Mouse (Mus musculus): ENCODE results near the gene Ly6g5c.
"Not testable (repeated sequence)": the region's sequence is repeated elsewhere in the genome, so short reads cannot be mapped to it uniquely, and the experiment has no call there.

Ly6g5c gene

DNA sequence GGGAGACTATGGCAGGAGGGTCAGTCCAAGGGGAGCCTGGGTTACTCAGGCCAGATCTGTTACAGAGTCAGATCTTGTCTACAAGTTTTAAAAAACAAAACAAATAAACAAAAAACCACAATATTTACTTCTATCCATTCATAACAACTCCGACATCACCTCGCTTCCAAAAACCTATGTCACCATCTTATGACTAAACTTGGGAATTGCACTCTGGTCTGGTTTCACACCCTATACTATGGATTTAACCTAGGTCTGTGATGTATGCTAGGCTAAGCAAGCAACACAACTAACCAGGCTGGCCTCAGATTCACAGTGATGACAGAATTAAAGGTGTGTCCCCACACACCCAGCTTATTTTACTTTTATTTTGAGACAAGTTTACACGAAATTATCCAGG, 1.6 kb upstream of the Ly6g5c start:
- no peak for DNase-seq (ENCODE audit: low read depth, low spot score)

DNA sequence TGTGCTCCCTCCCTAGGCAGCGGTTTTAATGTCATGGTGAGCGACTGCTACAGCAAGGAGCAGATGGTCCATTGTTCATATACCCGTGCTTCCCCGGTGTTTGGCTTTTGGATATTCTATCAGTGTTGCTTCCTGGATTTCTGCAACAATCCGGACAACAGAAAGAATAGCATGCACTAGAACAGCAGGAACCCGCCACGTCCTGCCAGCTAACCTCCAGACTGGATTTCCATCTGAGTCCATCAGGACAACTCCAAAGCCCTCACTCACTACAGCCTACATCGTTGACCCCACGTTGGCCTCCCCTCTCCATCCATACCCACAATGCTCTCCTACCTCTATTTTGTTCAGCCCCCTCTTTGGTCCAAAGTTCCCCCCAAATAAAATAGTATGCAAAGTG, 3.7 kb downstream of the Ly6g5c start:
- DNase-seq (ENCODE audit: low read depth, low spot score): no peak

DNA sequence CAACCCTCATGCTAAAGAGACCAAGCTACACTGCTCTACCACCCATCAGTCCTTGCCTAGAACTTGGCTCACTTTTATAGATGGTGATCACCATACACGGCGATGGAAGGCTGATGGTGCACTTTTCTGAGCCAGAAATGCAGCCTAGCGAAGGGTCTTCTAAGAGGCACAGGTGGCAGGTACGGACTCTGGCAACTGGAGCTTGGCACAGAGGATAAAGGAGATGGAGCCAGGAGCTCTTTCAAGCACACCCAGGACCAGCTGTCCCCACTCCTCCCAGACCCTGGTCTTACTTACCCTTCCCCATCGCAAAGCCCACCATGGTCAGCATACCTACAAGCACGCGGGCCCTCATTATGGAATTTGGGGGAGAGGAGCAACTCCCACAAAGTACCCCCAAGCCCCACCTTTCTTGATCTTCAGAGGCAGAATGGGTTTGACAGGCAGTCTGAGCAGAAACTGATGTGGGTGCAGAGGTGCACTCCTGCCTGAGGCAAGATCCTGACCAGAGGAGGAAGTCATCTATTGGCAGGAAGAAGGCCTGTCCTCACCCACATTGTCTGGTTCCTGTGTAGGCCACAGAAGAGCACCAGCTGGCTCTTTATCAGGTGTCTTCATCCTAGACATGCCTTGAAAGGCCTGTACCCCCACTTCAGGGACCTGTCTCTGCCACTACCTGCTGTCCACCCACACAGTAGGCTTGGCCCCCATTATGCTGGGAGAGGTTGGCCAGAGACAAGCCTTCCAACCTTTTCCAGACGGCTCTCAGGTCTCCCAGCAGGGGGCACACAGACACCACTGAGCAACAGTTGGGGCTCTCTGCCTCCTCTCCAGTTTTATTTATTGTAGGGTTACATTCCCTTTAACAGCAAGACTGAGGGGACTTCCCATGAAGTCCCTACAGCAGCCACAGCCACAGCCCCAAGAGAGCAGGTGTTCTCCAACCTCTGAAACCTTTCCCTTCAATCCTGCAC, 7.3 kb downstream of the Ly6g5c start, which contains the start of gene Ly6g5b:
Gene Ly6g5b (minus strand): TSS at position 383 of the 974 bp plus-strand sequence.
- DNase-seq (ENCODE audit: low read depth, low spot score): peak; percentile 40

DNA sequence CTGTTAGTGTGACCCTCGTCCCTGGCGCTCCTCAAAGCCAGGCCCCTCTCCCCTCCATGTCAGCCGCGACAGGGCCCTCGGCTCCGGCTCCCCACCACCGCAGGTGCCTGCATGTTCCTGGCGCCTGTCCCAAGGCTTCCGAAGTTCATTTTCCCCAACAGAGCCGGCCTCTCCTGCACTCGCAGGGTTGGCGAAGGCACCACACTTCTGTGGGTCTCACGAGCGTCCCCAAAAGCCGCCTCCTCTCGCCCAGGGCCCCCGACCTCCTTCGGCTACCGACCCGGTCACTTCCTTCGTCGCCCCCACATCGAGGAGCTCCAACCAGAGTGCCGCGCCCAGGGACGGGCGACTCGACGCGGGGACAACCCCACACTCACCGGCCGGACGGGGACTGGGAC, 12.7 kb downstream of the Ly6g5c start:
- no peak for DNase-seq (ENCODE audit: low read depth, low spot score)

GRCm38 (mm10) chr17:35121143-35121799, 13.2 kb downstream of the Ly6g5c start, which contains the start of gene Gpank1:
TSS of gene Gpank1 (plus strand) at chr17:35121455.
- DNase-seq (ENCODE audit: low read depth, low spot score): peak; percentile 99

- peak; percentile 83 for DNase-seq (ENCODE audit: low read depth, low spot score)
These were observed 13.8 kb downstream of the Ly6g5c start, which contains the start of gene Csnk2b for GRCm38 (mm10) chr17:35121871-35122303. TSS of gene Csnk2b (minus strand) at chr17:35122053.

GRCm38 (mm10) chr17:35123287-35123686, 15.2 kb downstream of the Ly6g5c start:
- DNase-seq (ENCODE audit: low read depth, low spot score): not testable (repeated sequence)

GRCm38 (mm10) chr17:35124261-35124896, 16.3 kb downstream of the Ly6g5c start:
- not testable (repeated sequence) for DNase-seq (ENCODE audit: low read depth, low spot score)

GRCm38 (mm10) chr17:35125081-35125480, 17.0 kb downstream of the Ly6g5c start:
- peak; percentile 29 for DNase-seq (ENCODE audit: low read depth, low spot score)

DNA sequence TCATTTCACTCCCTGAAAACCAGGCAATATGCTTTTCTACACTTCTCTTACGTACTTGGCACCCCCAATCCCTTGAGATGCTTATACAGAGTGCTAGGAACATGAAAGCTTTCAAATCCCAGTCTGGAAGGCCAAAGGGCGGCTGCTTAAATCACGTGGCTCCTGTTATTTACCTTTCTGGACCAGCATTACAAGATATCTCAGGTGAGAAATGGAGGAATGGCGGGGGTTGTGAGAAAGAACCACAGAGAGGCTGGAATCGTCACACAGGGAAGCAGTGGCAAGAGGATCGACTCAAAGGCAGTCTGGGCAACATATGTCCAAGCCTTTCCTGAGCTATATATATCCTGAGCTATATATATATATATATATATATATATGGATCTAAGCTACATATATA, 17.5 kb downstream of the Ly6g5c start:
- peak; percentile 27 for DNase-seq (ENCODE audit: low read depth, low spot score)

- DNase-seq (ENCODE audit: low read depth, low spot score): peak; percentile 87
These were observed 18.1 kb downstream of the Ly6g5c start, which contains the start of gene D17H6S53E for GRCm38 (mm10) chr17:35126206-35126611. TSS of gene D17H6S53E (plus strand) at chr17:35126373.

DNA sequence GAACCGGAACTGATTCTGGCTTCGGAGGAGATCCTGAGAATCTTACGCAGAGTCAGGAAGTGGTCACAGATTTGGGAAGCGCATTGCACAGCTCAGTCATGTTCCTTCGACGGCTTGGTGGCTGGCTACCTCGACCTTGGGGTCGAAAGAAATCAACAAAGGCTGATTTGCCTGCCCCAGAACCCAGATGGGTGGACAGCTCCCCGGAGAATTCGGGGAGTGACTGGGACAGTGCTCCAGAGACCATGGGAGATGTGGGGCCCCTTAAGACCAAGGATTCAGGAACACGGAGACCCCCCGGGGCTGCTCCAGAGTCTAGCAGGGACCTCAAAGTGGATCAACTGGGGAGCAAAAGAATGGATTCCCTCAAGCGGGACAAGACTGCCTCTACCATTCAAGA, 18.9 kb downstream of the Ly6g5c start:
- no peak for DNase-seq (ENCODE audit: low read depth, low spot score)

- no peak for DNase-seq (ENCODE audit: low read depth, low spot score)
These were observed 20.9 kb downstream of the Ly6g5c start for GRCm38 (mm10) chr17:35128996-35129395.

DNA sequence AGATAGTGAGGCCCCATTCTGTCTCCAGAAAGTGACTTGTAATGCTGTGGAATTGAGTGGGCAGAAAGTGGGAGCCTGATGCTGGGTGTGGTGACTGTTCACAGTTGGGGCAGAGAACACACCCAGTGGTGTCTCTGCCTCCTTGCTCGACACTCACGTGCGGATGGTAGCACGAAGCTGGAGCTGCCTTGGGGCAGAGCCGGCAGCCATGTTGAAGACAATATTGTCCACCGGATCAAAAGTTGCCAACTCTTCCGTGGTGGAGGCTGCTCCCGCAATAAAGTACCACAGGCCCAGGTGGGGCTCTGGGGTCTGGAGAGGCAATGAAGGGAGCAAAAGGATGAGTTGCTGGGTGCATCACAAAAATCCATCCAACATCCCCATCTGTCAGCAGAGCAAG, 23.0 kb downstream of the Ly6g5c start:
- DNase-seq (ENCODE audit: low read depth, low spot score): no peak

DNA sequence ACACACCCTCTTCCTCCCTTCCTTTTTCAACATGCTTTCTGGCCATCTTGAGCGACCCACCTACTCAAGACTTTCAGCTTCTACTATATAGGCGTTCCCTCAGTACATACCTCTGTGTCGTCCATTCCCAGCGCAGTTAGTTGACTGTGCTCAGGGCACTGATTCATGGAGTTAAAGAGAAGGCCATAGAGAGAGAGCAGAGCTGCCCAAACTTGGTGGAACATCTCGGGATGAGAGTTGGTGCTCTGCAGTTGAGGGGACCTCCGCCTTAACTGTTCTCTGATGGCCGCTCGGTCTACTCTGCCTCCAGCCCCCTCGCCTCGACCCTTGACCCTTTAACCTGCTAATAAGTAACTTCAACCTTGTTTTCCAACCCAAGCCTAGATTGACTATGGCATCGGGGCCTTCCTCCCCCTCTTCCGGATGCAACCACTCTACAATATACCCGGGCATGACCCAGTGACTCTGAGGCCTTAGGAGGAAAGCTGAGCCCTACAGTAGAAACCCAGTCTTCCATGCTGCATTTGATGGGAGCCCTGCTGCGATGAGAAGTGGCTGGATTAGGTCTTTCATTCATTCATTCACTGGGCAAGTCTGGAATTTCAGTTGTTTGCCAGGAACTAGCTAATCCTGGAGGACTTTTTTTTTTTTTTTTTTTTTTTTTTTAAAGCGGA, 23.6 kb downstream of the Ly6g5c start, which contains the start of gene Apom:
Gene Apom (minus strand): TSS at position 551 of the 674 bp plus-strand sequence.
- DNase-seq (ENCODE audit: low read depth, low spot score): no peak

DNA sequence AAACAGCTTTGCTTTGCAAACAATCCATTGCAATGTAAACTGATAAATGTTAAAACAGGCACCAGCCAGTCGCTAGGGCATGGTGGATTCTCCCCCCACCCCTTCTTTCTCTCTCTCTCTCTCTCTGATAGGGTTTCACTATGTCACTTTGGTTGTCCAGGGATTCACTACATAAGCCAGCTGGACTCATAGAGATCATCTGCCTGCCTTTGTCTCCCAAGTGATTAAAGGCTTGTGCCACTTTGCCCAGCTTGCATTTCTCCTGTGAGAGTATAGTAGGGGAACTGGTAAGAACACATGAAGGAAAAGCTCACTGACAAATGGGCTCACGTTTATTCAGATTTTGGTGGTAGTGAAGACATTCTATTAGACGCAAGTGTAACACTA, 24.1 kb downstream of the Ly6g5c start:
- no peak for DNase-seq (ENCODE audit: low read depth, low spot score)

DNA sequence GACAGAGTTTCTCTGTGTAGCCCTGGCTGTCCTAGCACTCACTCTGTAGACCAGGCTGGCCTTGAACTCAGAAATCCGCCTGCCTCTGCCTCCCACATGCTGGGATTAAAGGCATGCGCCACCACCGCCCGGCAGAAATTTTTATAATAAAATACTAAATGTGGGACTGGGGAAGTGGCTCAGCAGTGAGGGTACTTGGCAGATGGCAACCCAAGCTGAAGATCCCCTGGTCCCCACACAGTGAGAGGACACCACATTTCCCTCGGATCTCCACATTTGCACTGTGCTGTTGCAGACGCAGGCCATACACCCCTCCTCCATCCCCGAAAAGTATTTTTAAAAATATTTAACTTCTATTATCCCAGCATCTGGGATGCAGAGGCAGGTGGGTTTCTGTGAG, 25.4 kb downstream of the Ly6g5c start:
- no peak for DNase-seq (ENCODE audit: low read depth, low spot score)

- DNase-seq (ENCODE audit: low read depth, low spot score): peak; percentile 98
These were observed 26.9 kb downstream of the Ly6g5c start, which contains the start of gene Bag6 for GRCm38 (mm10) chr17:35134801-35135590. TSS of gene Bag6 (plus strand) at chr17:35135178.

DNA sequence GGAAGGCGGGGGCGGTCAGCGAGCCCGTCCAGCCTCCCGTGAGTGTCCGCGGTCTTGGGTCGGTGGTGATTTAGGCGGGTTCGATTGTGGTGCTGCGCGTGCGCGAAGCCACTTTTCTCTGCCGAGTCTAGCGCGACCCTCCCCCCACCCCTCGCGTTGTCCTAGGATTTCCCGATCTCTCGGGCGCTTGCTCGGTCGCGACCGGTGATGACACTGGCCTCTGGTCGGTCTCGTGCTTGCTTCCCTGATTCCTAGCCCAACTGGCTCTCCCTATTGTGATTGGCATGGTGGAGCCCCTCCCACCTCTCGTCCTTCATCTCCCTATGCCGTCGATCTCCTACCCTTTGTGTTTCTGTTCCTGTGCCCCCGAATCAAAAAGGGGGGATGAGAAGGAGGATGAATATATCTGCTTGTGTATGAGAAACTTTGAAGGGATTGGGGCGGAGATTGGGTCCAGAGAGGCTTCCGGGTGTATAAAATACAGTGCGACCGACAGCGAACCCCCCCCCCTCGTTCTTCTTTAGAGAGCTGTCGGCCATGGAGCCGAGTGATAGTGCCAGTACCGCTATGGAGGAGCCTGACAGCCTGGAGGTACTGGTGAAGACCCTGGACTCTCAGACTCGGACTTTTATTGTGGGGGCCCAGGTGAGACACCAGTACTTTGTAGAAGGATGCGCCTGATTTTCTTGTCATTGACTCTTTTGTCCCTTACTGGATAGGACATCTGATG, 27.7 kb downstream of the Ly6g5c start:
- DNase-seq (ENCODE audit: low read depth, low spot score): no peak

DNA sequence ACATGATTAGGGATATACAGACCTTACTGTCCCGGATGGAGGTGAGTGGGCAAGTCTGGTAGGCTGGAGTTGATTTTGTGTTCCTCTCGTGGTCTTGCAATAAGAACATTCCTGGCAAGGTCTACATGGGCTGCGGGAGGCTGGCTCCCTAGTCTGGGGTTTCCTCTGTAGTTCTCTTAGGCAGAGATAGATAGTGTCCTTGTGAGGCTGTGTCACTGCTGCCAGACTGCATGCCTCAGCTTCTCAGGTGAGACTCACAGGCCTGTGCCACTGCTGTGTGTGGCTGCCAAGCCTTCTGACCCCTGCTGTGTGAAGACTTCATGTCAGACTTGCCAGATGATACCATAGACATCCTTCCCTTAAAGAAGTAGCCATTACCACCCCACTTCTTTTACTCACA, 31.2 kb downstream of the Ly6g5c start:
- DNase-seq (ENCODE audit: low read depth, low spot score): no peak

Data from A20 (cell line).